Mouse (Mus musculus) olfactory bulb, adult 2 months (tissue): ENCODE data around the gene Slc22a1. TPM values are rescaled to one million over a fixed set of nuclear protein-coding genes. Genes with fewer than 3 reads are reported as not detected.

Experiments used
- H3K27ac ChIP-seq: fragments of 200-500 bp; 2 replicates; pipeline ENCODE4 v1.5.1; 2012; ENCODE audit warnings: low read depth, low read length; ENCODE audit not compliant: insufficient read depth
- H3K4me1 ChIP-seq: fragments of 200-500 bp; 2 replicates; pipeline ENCODE4 v1.6.1; 2012; ENCODE audit warnings: low read length; ENCODE audit not compliant: control insufficient read depth, insufficient read depth
- H3K4me3 ChIP-seq: fragments of 200-500 bp; 2 replicates; pipeline ENCODE4 v1.5.1; 2012; ENCODE audit warnings: mild to moderate bottlenecking, low read depth, low read length, moderate library complexity; ENCODE audit not compliant: insufficient read depth
- CTCF ChIP-seq: fragments of 200-500 bp; IDR thresholded peaks from 2 replicates; pipeline ENCODE4 v1.5.1; 2012; ENCODE audit warnings: low read depth, mild to moderate bottlenecking, low read length, moderate library complexity; ENCODE audit not compliant: insufficient read depth
- POLR2A ChIP-seq: fragments of 200-500 bp; IDR thresholded peaks from 2 replicates; pipeline ENCODE4 v1.6.1; 2012; ENCODE audit warnings: mild to moderate bottlenecking, low read depth, low read length, moderate library complexity; ENCODE audit not compliant: insufficient read depth
- WGBS: fragments of 180-500 bp; shearing (Covaris S2); methylation state at CpG from one replicate; pipeline ENCODE4 v1.1.7; 2018; 5-methylcytosine and 5-hydroxymethylcytosine counted together
- polyA plus RNA-seq: library from polyadenylated mRNA; stranded (reverse); fragments of >200 nt; gene quantifications from 2 replicates; pipeline ENCODE4 v1.2.4, GENCODE M21; 2012; ENCODE audit warnings: low replicate concordance; ENCODE audit not compliant: missing spikeins, insufficient read depth, insufficient read length

Slc22a1 gene
- polyA plus RNA-seq, 1 experiment = not detected

GRCm38 (mm10) chr17:12652604-12653003, 23.0 kb downstream of the Slc22a1 start:
- WGBS = 77% methylated on average over 11 of the region's 11 CpGs
- H3K27ac ChIP-seq = no peak overlapping the region
- TF ChIP-seq CTCF (no peak), POLR2A (no peak)
- no peaks in the 10 kb centered on the region for H3K4me1 ChIP-seq
- H3K4me3 ChIP-seq = no peak overlapping the region

- no peak overlapping the region for H3K27ac ChIP-seq
- no peak overlapping the region for H3K4me3 ChIP-seq
- TF ChIP-seq CTCF = no peak
- no peak for TF ChIP-seq POLR2A
- H3K4me1 ChIP-seq = no peaks in the 10 kb centered on the region
- 54% methylated on average over 5 of the region's 5 CpGs for whole genome bisulfite sequencing
Measured at GRCm38 (mm10) chr17:12645461-12645860, 30.2 kb downstream of the Slc22a1 start.

GRCm38 (mm10) chr17:12641087-12641486, 34.5 kb downstream of the Slc22a1 start:
- Histone ChIP-seq H3K27ac (no peak overlapping the region), H3K4me3 (no peak overlapping the region), H3K4me1 (no peaks in the 10 kb centered on the region)
- TF ChIP-seq POLR2A (no peak), CTCF (no peak)
- WGBS = 87% methylated on average over 4 of the region's 4 CpGs

- no peak overlapping the region for H3K27ac ChIP-seq
- H3K4me3 ChIP-seq = no peak overlapping the region
- no peaks in the 10 kb centered on the region for H3K4me1 ChIP-seq
- 90% methylated on average over 3 of the region's 3 CpGs for WGBS
- TF ChIP-seq CTCF (no peak), POLR2A (no peak)
Measured at GRCm38 (mm10) chr17:12639585-12639984, 36.0 kb downstream of the Slc22a1 start.

- WGBS = 54% methylated on average over 4 of the region's 4 CpGs
- H3K4me3 ChIP-seq = no peak overlapping the region
- no peaks in the 10 kb centered on the region for H3K4me1 ChIP-seq
- H3K27ac ChIP-seq = no peak overlapping the region
- TF ChIP-seq CTCF = no peak
- TF ChIP-seq POLR2A = no peak
Measured at GRCm38 (mm10) chr17:12634814-12635213, 40.8 kb downstream of the Slc22a1 start.

- H3K4me1 ChIP-seq = no peaks in the 10 kb centered on the region
- no peak overlapping the region for H3K27ac ChIP-seq
- WGBS = 66% methylated on average over 7 of the region's 7 CpGs
- no peak overlapping the region for H3K4me3 ChIP-seq
- TF ChIP-seq POLR2A = no peak
- TF ChIP-seq CTCF = no peak
Measured at GRCm38 (mm10) chr17:12631771-12632600, 43.6 kb downstream of the Slc22a1 start.

GRCm38 (mm10) chr17:12630976-12631730, 44.5 kb downstream of the Slc22a1 start:
- no peak overlapping the region for H3K4me3 ChIP-seq
- WGBS = 71% methylated on average over 6 of the region's 6 CpGs
- TF ChIP-seq POLR2A (no peak), CTCF (no peak)

GRCm38 (mm10) chr17:12627983-12628382, 47.6 kb downstream of the Slc22a1 start:
- no peak overlapping the region for H3K4me3 ChIP-seq
- TF ChIP-seq POLR2A (no peak), CTCF (no peak)
- no peak overlapping the region for H3K27ac ChIP-seq
- WGBS = 95% methylated on average over 4 of the region's 4 CpGs
- H3K4me1 ChIP-seq = no peaks in the 10 kb centered on the region

More at GRCm38 (mm10) chr17:12630976-12631730, 44.5 kb downstream of the Slc22a1 start:
- H3K4me1 ChIP-seq = no peaks in the 10 kb centered on the region
- no peak overlapping the region for H3K27ac ChIP-seq

- H3K4me1 ChIP-seq = no peaks in the 10 kb centered on the region
- no peak overlapping the region for H3K27ac ChIP-seq
- no peak overlapping the region for H3K4me3 ChIP-seq
- 82% methylated on average over 2 of the region's 2 CpGs for WGBS
- no peak for TF ChIP-seq POLR2A
- no peak for TF ChIP-seq CTCF
Measured at GRCm38 (mm10) chr17:12619641-12620040, 56.0 kb downstream of the Slc22a1 start.
